Mouse (Mus musculus) cerebellum, adult 11 months (tissue): Measurements from ENCODE around the gene Nisch.

Experiments used
- DNase-seq: peaks from one replicate; pipeline ENCODE4 v3.0.0; 2022

The Nisch gene

DNA sequence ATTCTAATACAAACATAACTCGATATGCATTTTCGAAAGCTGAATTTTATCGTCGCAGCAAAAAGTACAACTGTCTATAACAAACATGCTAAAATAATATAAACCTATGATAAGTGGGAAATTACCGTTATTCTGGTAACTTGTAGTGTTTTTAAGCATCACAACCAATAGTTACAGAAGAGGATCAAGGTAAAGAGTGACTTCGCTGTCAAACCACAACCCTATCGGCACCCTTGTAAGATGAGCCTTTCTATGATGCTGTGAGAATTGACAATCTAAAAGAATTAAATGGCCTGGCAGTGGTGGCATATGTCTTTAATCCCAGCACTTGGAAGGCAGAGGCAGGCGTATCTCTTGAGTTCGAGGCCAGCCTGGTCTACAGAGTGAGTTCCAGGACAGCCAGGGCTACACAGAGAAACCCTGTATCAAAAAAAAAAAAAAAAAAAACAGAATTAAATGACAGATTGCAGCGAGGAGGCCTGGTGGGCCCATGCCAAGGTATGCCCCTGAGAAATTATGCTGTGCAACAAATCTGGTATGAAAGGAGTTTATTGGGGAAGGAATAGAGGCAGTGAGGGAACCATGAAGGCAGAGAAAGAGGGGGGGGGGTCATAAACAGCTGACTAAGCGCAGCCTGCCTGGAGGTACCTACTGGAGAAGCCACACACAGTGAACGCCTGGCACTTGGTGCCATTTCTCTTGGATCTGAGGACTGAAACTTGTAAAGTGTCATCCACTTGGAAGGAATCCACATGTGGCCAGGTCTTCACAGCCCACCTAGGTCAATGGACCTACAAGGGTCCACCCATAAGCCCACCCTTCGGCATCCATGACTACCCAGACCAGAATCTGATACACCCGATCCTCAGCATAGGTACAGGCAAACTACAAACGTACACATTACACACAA, 87.2 kb downstream of the Nisch start:
- no peak for DNase-seq

DNA sequence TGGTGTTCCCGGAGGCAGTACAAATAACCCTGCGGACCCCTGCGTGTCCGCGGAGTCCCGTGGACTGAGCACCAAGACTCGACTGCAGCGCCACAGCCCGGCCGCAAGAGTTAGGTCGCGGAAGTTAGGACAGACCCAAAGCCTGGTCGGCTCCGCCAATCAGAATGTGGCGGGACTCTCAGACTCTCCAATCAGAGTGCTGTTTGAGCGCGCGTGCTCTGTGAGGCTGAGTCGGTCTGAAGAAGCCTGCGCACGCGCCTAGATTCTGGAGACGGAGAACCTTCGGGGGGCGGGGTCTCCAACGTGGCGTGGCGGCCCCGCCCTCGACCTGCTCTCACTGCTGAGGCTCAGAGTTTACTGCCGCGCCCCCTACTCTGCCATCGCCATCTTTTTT, 87.9 kb downstream of the Nisch start, which contains the start of gene Smim4:
Smim4 (minus strand) TSS at position 131 of the 394 bp plus-strand sequence.
- DNase-seq: peak; percentile 93

DNA sequence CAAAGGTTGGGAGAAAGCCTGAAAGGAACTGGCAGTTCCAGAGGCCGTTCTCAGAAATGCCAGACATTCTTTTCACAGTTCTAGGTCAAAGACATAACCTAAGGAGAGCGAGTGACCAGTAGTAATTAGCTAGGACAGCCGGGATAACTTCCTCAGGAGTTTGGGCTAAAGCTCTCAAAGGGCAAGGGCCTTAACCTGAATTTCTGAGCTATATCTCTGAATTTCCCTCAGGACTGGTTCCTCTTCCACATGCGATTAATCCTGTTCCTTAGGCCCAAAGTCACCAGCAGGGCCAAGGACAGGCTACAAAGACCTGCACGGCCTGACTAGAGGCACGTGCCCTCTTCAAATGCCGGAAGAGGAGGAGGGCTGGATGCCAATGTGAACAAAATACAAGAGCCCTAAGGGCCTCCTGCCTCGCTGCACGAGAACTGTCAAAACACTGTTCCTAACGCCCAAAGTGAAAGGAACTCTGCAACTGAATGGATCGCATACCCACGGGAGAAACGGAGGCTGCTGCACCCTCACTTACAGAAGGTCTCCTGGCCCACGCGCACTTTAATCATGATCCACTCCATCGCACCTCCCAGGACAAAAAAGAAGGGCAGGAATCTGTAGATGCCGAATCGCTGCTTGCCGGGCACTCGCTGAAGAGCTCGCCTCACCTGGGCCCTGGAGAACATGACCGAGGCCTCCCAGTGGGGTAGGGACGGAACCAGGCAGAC, 88.5 kb downstream of the Nisch start:
- no peak for DNase-seq

DNA sequence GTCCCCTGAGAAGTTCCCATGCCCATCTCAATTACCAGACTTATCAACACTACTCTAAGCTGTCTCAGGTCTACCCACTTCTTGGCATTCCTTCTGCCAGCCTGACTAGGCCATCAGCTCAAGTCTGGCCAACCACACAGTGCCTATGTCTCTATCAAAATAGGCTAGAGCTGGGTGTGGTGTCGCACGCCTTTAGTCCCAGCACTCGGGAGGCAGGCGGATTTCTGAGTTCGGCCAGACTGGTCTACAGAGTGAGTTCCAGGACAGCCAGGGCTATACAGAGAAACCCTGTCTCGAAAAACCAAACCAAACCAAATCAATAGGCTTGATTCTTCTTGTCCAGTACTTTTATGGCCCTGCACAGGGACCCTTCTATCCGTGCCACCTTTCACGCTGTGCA, 89.9 kb downstream of the Nisch start:
- no peak for DNase-seq

DNA sequence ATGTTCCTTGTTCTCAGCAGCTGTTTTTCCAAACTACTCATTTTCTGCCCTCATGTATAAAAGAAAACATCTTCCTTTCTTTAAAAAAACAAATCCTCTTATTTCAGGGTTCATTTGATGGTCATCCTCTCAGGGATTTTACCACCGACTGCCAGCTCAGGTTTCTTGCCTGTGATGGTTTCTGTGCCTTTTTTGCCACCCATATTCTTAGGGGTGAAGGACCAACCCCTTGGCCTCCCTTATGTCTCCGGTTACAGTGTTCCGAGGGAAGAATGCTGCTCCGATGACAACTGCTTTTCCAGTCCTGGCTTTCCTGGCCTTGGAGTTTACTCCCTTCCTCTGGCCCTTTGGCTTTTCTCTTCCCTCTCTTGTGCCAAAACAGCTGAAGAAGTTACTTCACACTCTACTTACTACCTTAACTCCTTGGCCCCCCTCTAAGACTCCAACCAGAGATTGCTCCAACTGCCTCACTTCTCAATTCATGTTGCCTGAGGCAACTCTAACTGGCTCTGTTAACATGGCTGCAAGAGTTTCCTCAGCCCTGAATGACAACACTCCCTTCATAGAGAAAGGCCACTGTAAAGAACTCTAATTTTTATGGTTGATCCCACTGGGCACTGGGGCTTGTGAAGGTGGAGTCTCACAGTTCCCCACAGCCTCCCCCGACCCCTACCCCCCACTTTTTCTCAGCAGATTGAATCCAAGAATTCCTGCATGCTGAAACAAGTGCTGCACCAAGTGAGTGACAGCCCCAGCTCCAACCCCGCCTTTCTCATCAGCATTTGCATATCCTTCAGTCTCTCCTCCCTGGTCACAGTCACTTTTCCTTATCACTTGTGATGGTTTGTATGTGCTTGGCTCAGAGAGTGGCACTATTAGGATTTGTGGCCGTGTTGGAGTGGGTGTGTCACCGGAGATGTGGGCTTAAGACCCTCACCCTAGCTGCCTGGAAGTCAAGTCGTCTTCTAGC, 91.4 kb downstream of the Nisch start:
- no peak for DNase-seq
